Mouse (Mus musculus): ENCODE data around the gene Hes5. TPM values are rescaled to one million over a fixed set of nuclear protein-coding genes. Genes with fewer than 3 reads are reported as not detected.

Hes5 gene
- polyA plus RNA-seq (2012; rRNA removed) (0.04 and 0.16 TPM in 2 replicates), polyA plus RNA-seq (2014; fragmentation: Nextera tagmentation; extraction: Ambion mirVana) (not detected in 2 replicates)

DNA sequence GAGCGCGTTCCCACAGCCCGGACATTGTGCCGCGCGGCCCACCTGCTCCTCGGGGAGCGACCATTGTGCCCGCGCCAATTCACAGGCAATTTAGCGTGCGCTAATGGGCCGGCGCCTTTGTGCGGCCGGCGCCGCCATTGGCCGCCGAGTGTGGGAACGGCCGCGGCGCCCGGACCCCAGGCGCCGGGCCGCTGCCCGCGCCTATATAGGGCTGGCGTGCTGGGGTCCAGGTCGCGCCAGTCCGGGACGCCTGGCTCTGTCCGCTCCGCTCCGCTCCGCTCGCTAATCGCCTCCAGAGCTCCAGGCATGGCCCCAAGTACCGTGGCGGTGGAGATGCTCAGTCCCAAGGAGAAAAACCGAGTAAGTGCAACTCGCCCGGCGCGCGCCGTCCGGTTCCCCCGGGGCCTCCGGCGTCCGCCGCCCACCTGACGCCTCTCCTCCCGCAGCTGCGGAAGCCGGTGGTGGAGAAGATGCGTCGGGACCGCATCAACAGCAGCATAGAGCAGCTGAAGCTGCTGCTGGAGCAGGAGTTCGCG lies at the start of gene Hes5:
TSS of gene Hes5 (plus strand) at position 234 of the 536 bp plus-strand sequence.
- Histone ChIP-seq H3K27ac (no peak within 1 kb of the TSS), H3K27me3 (ENCODE audit: control insufficient read depth, insufficient read depth, low read length) (peaks cover 74% of the 10 kb centered on the region), H3K4me2 (ENCODE audit: low read depth) (peak within 1 kb of the TSS; percentile 6), H3K9ac (replicated peaks) (no peak within 1 kb of the TSS), H3K9me3 (ENCODE audit: control insufficient read depth, low read length) (no peaks in the 10 kb centered on the region), H3K4me3 (ENCODE audit: insufficient read depth in 1 of 2, low read depth in 2 of 2, low read length in 2 of 2) (peak within 1 kb of the TSS in 1 of 2 experiments; percentile 11; a peak in 2 of 4 replicates), H3K4me1 (replicated peaks; ENCODE audit: control insufficient read depth in 2 of 2, insufficient read depth in 2 of 2, low read length in 1 of 2) (peaks cover 8 to 12% of the 10 kb centered on the region in 2 experiments), H3K36me3 (replicated peaks; ENCODE audit: control insufficient read depth, insufficient read depth, low read depth) (peaks cover 2% of the 10 kb centered on the region; the same call in 1 of the 2 replicates)
- ATAC-seq (ENCODE audit: insufficient read depth), result no peak
- WGBS (ENCODE audit: insufficient replicate concordance), result 1% methylated on average over 65 of the region's 65 CpGs
- DNase-seq (ENCODE audit: low read depth in 3 of 3, low spot score in 3 of 3), result no peak
- TF ChIP-seq EP300 (IDR thresholded peaks at IDR 0.05; ENCODE audit: low read depth) (no peak), CTCF (IDR thresholded peaks at IDR 0.05; ENCODE audit: low read depth) (no peak)

DNA sequence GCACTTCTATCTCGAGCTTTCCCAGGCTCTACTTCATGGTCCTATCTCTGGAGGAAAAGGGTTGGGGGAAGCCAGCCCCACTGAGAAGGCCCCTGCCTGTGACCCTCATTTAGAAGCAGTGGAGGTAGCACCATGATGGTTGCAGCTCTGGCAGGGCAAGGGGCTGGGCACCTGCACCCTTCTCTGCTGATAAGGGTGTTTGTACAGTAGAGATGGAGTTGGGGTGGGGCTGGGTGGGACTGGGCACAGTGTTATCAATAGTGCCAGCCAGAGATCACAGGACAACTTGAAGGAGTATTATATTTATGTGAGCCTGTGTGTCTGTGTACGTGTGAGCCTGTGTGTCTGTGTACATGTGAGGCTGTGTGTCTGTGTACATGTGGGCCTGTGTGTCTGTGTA lies 49.1 kb upstream of the Hes5 start:
- H3K4me1 ChIP-seq (replicated peaks; ENCODE audit: control insufficient read depth in 2 of 2, insufficient read depth in 2 of 2, low read length in 1 of 2), result peaks cover 78 to 82% of the 10 kb centered on the region in 2 experiments
- DNase-seq (ENCODE audit: low read depth in 3 of 3, low spot score in 3 of 3) (peak; percentile 79 to 83 (median 80)), ATAC-seq (ENCODE audit: insufficient read depth) (peak; percentile 90)
- 14% methylated on average over 2 of the region's 2 CpGs for WGBS (ENCODE audit: insufficient replicate concordance)
- TF ChIP-seq EP300 (IDR thresholded peaks at IDR 0.05; ENCODE audit: low read depth) (peak; percentile 90), CTCF (IDR thresholded peaks at IDR 0.05; ENCODE audit: low read depth) (no peak)
- H3K4me2 ChIP-seq (ENCODE audit: low read depth), result peak overlapping the region; percentile 81
- peak overlapping the region; percentile 81 for H3K9ac ChIP-seq (replicated peaks)
- H3K36me3 ChIP-seq (replicated peaks; ENCODE audit: control insufficient read depth, insufficient read depth, low read depth), result peaks cover 17% of the 10 kb centered on the region
- H3K4me3 ChIP-seq (ENCODE audit: insufficient read depth in 1 of 2, low read depth in 2 of 2, low read length in 2 of 2), result peak overlapping the region; percentile 39 to 42
- peak overlapping the region; percentile 97 for H3K27ac ChIP-seq
- no peaks in the 10 kb centered on the region for H3K27me3 ChIP-seq (ENCODE audit: control insufficient read depth, insufficient read depth, low read length)
- no peaks in the 10 kb centered on the region for H3K9me3 ChIP-seq (ENCODE audit: control insufficient read depth, low read length)

DNA sequence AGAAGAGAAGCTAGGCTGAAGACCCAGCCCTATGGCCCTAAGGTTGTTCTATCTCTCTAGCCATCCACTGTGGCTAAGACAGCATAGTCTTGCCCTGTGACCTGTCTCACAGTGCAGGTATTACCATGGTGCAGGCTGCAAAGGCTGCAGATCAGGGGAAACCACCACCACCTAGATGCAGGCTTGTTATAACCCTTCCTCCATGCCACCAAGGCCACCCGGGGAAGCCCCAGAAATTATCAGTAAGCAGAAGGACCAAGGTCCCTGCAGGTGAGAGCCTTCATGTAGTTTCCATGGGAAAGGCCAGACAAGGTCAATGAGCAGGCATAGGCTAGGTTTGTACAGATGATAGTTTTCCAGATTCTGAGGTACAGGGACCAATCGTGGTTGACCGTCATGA lies 46.9 kb upstream of the Hes5 start:
- WGBS (ENCODE audit: insufficient replicate concordance), result 75% methylated on average over 3 of the region's 3 CpGs

DNA sequence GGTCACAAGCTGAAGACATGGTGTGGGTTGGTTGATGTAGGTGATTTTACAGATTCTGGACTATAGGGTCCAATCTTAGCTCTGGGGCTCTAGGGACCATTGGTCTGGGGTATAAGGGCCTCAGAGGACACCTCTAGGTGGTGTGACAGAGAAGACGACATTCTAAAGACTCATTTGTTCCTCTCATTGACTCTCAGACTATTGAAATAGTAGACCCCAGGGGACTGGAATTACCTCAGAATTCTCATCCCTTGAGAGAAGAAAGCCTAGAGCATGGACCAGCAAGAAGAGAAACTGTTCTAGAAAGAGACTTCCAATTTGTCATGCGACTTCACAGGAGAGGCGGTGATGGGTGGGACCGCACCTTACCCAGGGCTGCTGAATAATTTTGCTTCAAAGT lies 46.5 kb upstream of the Hes5 start:
- Histone ChIP-seq H3K36me3 (replicated peaks; ENCODE audit: control insufficient read depth, insufficient read depth, low read depth) (peaks cover 43% of the 10 kb centered on the region), H3K4me2 (ENCODE audit: low read depth) (no peak overlapping the region), H3K27ac (peak overlapping the region; percentile 97), H3K4me1 (replicated peaks; ENCODE audit: control insufficient read depth in 2 of 2, insufficient read depth in 2 of 2, low read length in 1 of 2) (peaks cover 68 to 80% of the 10 kb centered on the region in 2 experiments), H3K4me3 (ENCODE audit: insufficient read depth in 1 of 2, low read depth in 2 of 2, low read length in 2 of 2) (no peak overlapping the region), H3K27me3 (ENCODE audit: control insufficient read depth, insufficient read depth, low read length) (no peaks in the 10 kb centered on the region), H3K9me3 (ENCODE audit: control insufficient read depth, low read length) (no peaks in the 10 kb centered on the region), H3K9ac (replicated peaks) (no peak overlapping the region)
- no peak for ATAC-seq (ENCODE audit: insufficient read depth)
- no peak for DNase-seq (ENCODE audit: low read depth in 3 of 3, low spot score in 3 of 3)
- TF ChIP-seq CTCF (IDR thresholded peaks at IDR 0.05; ENCODE audit: low read depth) (no peak), EP300 (IDR thresholded peaks at IDR 0.05; ENCODE audit: low read depth) (no peak)
- 90% methylated on average over 4 of the region's 4 CpGs for WGBS (ENCODE audit: insufficient replicate concordance)

More for the DNA sequence above, 46.9 kb upstream of the Hes5 start:
- Histone ChIP-seq H3K27me3 (ENCODE audit: control insufficient read depth, insufficient read depth, low read length) (no peaks in the 10 kb centered on the region), H3K4me3 (ENCODE audit: insufficient read depth in 1 of 2, low read depth in 2 of 2, low read length in 2 of 2) (no peak overlapping the region), H3K9me3 (ENCODE audit: control insufficient read depth, low read length) (no peaks in the 10 kb centered on the region), H3K36me3 (replicated peaks; ENCODE audit: control insufficient read depth, insufficient read depth, low read depth) (peaks cover 39% of the 10 kb centered on the region), H3K27ac (peak overlapping the region; percentile 97), H3K4me2 (ENCODE audit: low read depth) (no peak overlapping the region), H3K4me1 (replicated peaks; ENCODE audit: control insufficient read depth in 2 of 2, insufficient read depth in 2 of 2, low read length in 1 of 2) (peaks cover 69 to 82% of the 10 kb centered on the region in 2 experiments), H3K9ac (replicated peaks) (peak overlapping the region; percentile 25; the same call in 1 of the 2 replicates)
- DNase-seq (ENCODE audit: low read depth in 3 of 3, low spot score in 3 of 3) (no peak), ATAC-seq (ENCODE audit: insufficient read depth) (no peak)
- TF ChIP-seq CTCF (IDR thresholded peaks at IDR 0.05; ENCODE audit: low read depth), result no peak
- TF ChIP-seq EP300 (IDR thresholded peaks at IDR 0.05; ENCODE audit: low read depth), result no peak

GRCm38 (mm10) chr4:154914707-154915106 lies 46.0 kb upstream of the Hes5 start:
- Histone ChIP-seq H3K4me3 (ENCODE audit: insufficient read depth in 1 of 2, low read depth in 2 of 2, low read length in 2 of 2) (no peak overlapping the region), H3K9ac (replicated peaks) (no peak overlapping the region), H3K36me3 (replicated peaks; ENCODE audit: control insufficient read depth, insufficient read depth, low read depth) (peaks cover 46% of the 10 kb centered on the region), H3K27ac (peak overlapping the region; percentile 97), H3K4me2 (ENCODE audit: low read depth) (no peak overlapping the region), H3K9me3 (ENCODE audit: control insufficient read depth, low read length) (no peaks in the 10 kb centered on the region), H3K27me3 (ENCODE audit: control insufficient read depth, insufficient read depth, low read length) (no peaks in the 10 kb centered on the region), H3K4me1 (replicated peaks; ENCODE audit: control insufficient read depth in 2 of 2, insufficient read depth in 2 of 2, low read length in 1 of 2) (peaks cover 65 to 78% of the 10 kb centered on the region in 2 experiments)
- no peak for DNase-seq (ENCODE audit: low read depth in 3 of 3, low spot score in 3 of 3)
- no peak for TF ChIP-seq EP300 (IDR thresholded peaks at IDR 0.05; ENCODE audit: low read depth)
- TF ChIP-seq CTCF (IDR thresholded peaks at IDR 0.05; ENCODE audit: low read depth), result no peak
- WGBS (ENCODE audit: insufficient replicate concordance), result 19% methylated on average over 3 of the region's 3 CpGs
- no peak for ATAC-seq (ENCODE audit: insufficient read depth)
